ENCODE assay signal across 13 mouse cellular contexts in genomic region chr8:3600401-3600800, GRCm38 (mm10). TPM values are rescaled to one million over a fixed set of nuclear protein-coding genes. Genes with fewer than 3 reads are reported as not detected.
A peak's percentile ranks its signal among the peaks of the same experiment; 100 is the strongest.
DNase-seq lines count a peak whose midpoint lies in the region; ATAC-seq and TF ChIP-seq lines count a peak whose summit lies in the region.
"Had no signal": no experiment of that assay in that cellular context is flagged by ENCODE, and none has a peak within 500 bp of the region (broad histone marks: within the 10 kb centered on the region; RNA-seq: fewer than 3 reads in every experiment).

No protein-coding gene starts in this region.

- H3K27me3 ChIP-seq in heart, embryonic 10.5 days (ENCODE audit: insufficient read depth, poor library complexity, severe bottlenecking) = no peaks in the 10 kb centered on the region
- H3K27me3 ChIP-seq in cerebellum, adult 2 months (ENCODE audit: control insufficient read depth, insufficient read depth, low read length) = no peaks in the 10 kb centered on the region
- no peaks in the 10 kb centered on the region for H3K27me3 ChIP-seq in neural tube, embryonic 15.5 days (replicated peaks)
- H3K27me3 ChIP-seq: neural tube, embryonic 12.5 days had no signal

- no peak overlapping the region for H3K9ac ChIP-seq in neural tube, embryonic 15.5 days (replicated peaks)
- H3K9ac ChIP-seq: neural tube, embryonic 12.5 days had no signal

- no peaks in the 10 kb centered on the region for H3K4me1 ChIP-seq in heart, embryonic 10.5 days
- H3K4me1 ChIP-seq in cerebellum, adult 2 months (ENCODE audit: control insufficient read depth, insufficient read depth, low read length) = no peaks in the 10 kb centered on the region
- no peaks in the 10 kb centered on the region for H3K4me1 ChIP-seq in neural tube, embryonic 15.5 days
- H3K4me1 ChIP-seq: neural tube, embryonic 12.5 days had no signal

- no peak for TF ChIP-seq CTCF in cerebellum, adult 2 months (IDR thresholded peaks at IDR 0.05; ENCODE audit: borderline replicate concordance, insufficient read depth, low read depth, low read length)

- no peak overlapping the region for H3K4me3 ChIP-seq in heart, embryonic 10.5 days
- H3K4me3 ChIP-seq in cerebellum, adult 2 months (replicated peaks; ENCODE audit: insufficient read depth, low read depth, low read length) = no peak overlapping the region
- H3K4me3 ChIP-seq in neural tube, embryonic 15.5 days (replicated peaks) = no peak overlapping the region
- H3K4me3 ChIP-seq: megakaryocyte, embryonic 14.5 days; neural tube, embryonic 12.5 days had no signal

- 74% methylated on average over 6 of the region's 6 CpGs for WGBS in heart, embryonic 10.5 days
- WGBS in cerebellum, adult 2 months = 10% methylated on average over 6 of the region's 6 CpGs
- 97% methylated on average over 6 of the region's 6 CpGs for WGBS in neural tube, embryonic 15.5 days

- no peak for TF ChIP-seq POLR2A in cerebellum, adult 2 months (IDR thresholded peaks at IDR 0.05; ENCODE audit: borderline replicate concordance, insufficient read depth, low read length)

- DNase-seq in kidney, postnatal 14 days = peak; percentile 62
- no peak for DNase-seq in kidney, adult 8-10 months
- DNase-seq in NIH3T3 (ENCODE audit: low read depth) = peak; percentile 78
- DNase-seq in heart, embryonic 10.5 days (ENCODE audit: low spot score) = peak; percentile 65
- peak; percentile 85 for DNase-seq in lung, postnatal 10 days
- no peak for DNase-seq in left cerebral cortex, adult 9 months (ENCODE audit: low spot score in 2 of 2)
- DNase-seq in cerebellum, adult 2 months = no peak
- DNase-seq: cerebellum, adult 11 months had no signal

- ATAC-seq in neural tube, embryonic 15.5 days (ENCODE audit: low FRiP score) = no peak

- 0 out of 2 replicates have a peak, but pooled peaks cover 6% of the 10 kb centered on the region for H3K36me3 ChIP-seq in heart, embryonic 10.5 days
- H3K36me3 ChIP-seq in neural tube, embryonic 15.5 days = peaks cover 73% of the 10 kb centered on the region

- H3K9me3 ChIP-seq in heart, embryonic 10.5 days = no peaks in the 10 kb centered on the region
- no peaks in the 10 kb centered on the region for H3K9me3 ChIP-seq in neural tube, embryonic 15.5 days (replicated peaks)
- H3K9me3 ChIP-seq: megakaryocyte, embryonic 14.5 days; neural tube, embryonic 12.5 days had no signal

- H3K27ac ChIP-seq in heart, embryonic 10.5 days = no peak overlapping the region
- H3K27ac ChIP-seq in cerebellum, adult 2 months (ENCODE audit: insufficient read depth, low read length) = no peak overlapping the region
- no peak overlapping the region for H3K27ac ChIP-seq in neural tube, embryonic 15.5 days (replicated peaks)
- H3K27ac ChIP-seq: neural tube, embryonic 12.5 days had no signal

- no peak overlapping the region for H3K4me2 ChIP-seq in neural tube, embryonic 15.5 days
- H3K4me2 ChIP-seq: neural tube, embryonic 12.5 days had no signal

RNA-seq across cellular contexts. Expression of gene Camsap3, which starts 13.3 kb away (rescaled TPM):
- polyA plus RNA-seq in heart, embryonic 10.5 days (2016; fragmentation: Nextera tagmentation; extraction: Ambion mirVana) = 2.3 and 3.9 TPM in 2 replicates
- 31.4 and 32.1 TPM in 2 replicates for polyA plus RNA-seq in cerebellum, adult 2 months (2012; rRNA removed)
- 37.6 and 41.3 TPM in 2 replicates for polyA plus RNA-seq in neural tube, embryonic 15.5 days (2015; fragmentation: Nextera tagmentation; extraction: Ambion mirVana)

RNA-seq across cellular contexts. Expression of gene Xab2, which starts 20.7 kb away (rescaled TPM):
- polyA plus RNA-seq in heart, embryonic 10.5 days (2016; fragmentation: Nextera tagmentation; extraction: Ambion mirVana) = 46.5 and 52.8 TPM in 2 replicates
- polyA plus RNA-seq in cerebellum, adult 2 months (2012; rRNA removed) = 63.5 and 71.7 TPM in 2 replicates
- 46.2 and 50.4 TPM in 2 replicates for polyA plus RNA-seq in neural tube, embryonic 15.5 days (2015; fragmentation: Nextera tagmentation; extraction: Ambion mirVana)

RNA-seq across cellular contexts. Expression of gene Pet100, which starts 20.9 kb away (rescaled TPM):
- 89.6 and 94.8 TPM in 2 replicates for polyA plus RNA-seq in heart, embryonic 10.5 days (2016; fragmentation: Nextera tagmentation; extraction: Ambion mirVana)
- 65.3 and 65.4 TPM in 2 replicates for polyA plus RNA-seq in cerebellum, adult 2 months (2012; rRNA removed)
- polyA plus RNA-seq in neural tube, embryonic 15.5 days (2015; fragmentation: Nextera tagmentation; extraction: Ambion mirVana) = 86.0 and 90.1 TPM in 2 replicates

RNA-seq across cellular contexts. Expression of gene Pcp2, which starts 24.9 kb away (rescaled TPM):
- 0.31 TPM in 1 of 2 replicates, not detected in the other for polyA plus RNA-seq in heart, embryonic 10.5 days (2016; fragmentation: Nextera tagmentation; extraction: Ambion mirVana)
- 2,128 and 2,417 TPM in 2 replicates for polyA plus RNA-seq in cerebellum, adult 2 months (2012; rRNA removed)
- polyA plus RNA-seq in neural tube, embryonic 15.5 days (2015; fragmentation: Nextera tagmentation; extraction: Ambion mirVana) = 0.11 and 0.82 TPM in 2 replicates
- polyA plus RNA-seq: small intestine, adult 2 months; testis, adult 2 months had no signal

RNA-seq across cellular contexts. Expression of gene Stxbp2, which starts 30.4 kb away (rescaled TPM):
- 79.1 and 81.4 TPM in 2 replicates for polyA plus RNA-seq in heart, embryonic 10.5 days (2016; fragmentation: Nextera tagmentation; extraction: Ambion mirVana)
- polyA plus RNA-seq in cerebellum, adult 2 months (2012; rRNA removed) = 204 and 217 TPM in 2 replicates
- 40.9 and 66.3 TPM in 2 replicates for polyA plus RNA-seq in neural tube, embryonic 15.5 days (2015; fragmentation: Nextera tagmentation; extraction: Ambion mirVana)

Comparison
In these comparisons a context has a peak if more than half of its experiments do, and no peak if none do; other contexts are left out.
1. DNase-seq: peak in kidney, postnatal 14 days (single experiment), NIH3T3 (single experiment), heart, embryonic 10.5 days (single experiment) and lung, postnatal 10 days (single experiment); none in kidney, adult 8-10 months (0 of 2), left cerebral cortex, adult 9 months (0 of 2) and cerebellum, adult 2 months (0 of 2).